Mouse (Mus musculus): ENCODE results near the gene Rcn3.
"Not testable (repeated sequence)": the region's sequence is repeated elsewhere in the genome, so short reads cannot be mapped to it uniquely, and the experiment has no call there.

Rcn3 gene

DNA sequence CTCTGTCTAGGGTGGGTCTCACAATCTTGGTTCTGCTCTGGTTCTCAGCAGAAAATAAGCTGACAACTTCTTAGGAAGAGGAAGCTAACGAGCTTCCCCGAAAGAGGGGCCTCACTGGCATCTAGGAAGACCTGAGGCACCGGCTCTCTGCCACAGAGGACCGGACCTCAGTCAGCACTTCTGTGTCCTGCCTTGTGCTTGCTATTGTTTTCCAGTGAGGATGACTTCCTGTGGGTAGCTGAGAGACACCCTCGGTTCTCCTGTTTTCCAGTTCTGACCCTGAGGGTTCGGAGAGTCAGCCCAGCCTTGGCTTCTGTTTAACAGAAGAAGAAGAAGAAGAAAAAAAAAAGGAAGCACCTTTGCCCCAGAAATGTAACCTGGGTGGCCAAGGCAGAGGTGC lies 5.5 kb upstream of the Rcn3 start:
- no peak for DNase-seq

DNA sequence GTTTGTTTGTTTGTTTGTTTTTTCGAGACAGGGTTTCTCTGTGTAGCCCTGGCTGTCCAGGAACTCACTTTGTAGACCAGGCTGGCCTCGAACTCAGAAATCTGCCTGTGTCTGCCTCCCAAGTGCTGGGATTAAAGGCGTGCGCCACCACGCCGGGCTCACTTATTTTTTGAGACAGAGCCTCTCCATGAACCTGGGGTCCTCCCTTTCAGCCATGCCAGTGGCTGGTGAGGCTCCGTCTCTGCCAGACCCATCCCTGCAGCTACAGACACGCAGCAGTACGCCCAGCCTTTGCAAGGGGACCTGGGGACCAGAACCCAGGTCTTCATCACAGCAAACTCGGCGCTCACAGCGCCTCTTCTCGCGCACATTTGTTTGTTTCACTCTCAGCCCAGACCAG lies 3.9 kb upstream of the Rcn3 start:
- DNase-seq = not testable (repeated sequence)

DNA sequence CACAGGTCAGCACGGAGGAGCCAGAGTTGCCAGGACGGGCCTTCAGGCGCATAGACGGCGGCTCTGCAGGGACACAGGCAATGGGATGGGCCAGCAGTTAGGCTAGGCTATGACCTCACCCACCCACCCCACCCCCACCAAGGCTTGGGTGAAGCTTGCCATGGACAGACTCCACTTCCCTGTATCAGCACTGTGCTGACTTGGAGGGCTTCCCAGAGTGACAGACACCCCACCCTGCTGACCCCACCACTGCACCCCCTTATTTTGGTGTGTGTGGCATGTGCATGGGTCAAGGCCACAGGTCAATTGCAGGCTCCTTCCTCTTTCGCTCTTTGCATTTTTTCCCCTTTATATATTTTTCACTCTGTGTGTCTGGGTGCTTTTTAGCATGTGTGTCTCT lies 3.3 kb upstream of the Rcn3 start:
- DNase-seq = no peak

DNA sequence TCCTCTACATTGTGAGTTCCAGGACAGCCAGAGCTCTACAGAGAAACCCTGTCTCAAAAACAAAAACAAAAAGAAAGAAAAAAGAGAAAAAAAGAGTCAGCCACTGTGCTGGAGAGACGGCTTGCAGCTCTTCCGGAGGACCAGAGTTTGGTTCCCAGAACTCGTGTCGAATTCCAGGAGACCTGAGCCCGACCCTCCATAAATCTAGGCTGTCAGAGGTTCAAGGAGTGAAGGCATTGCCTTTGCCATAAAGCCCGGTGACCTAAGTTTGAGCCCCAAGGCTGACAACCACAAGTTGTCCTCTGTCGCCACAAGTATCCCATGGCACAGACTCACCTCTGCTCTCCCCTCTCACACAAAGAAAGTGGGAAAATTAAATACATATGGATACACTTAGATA lies 2.1 kb upstream of the Rcn3 start:
- DNase-seq = no peak

DNA sequence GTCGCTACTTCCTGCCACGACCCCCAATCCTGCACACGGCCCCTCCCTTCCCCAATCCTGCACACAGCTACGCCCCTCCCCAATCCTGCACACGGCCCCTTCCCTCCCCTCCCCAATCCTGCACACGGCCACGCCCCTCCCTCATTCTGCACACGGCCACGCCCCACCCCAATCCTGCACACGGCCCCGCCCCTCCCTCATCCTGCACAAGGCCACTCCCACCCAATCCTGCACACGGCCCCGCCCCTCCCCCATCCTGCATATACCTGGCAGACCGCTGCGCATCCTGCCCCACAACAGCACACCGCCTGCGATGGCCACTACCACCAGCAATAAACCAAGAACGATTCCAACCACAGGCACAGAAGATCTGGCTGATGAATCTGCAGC lies 1.5 kb upstream of the Rcn3 start:
- no peak for DNase-seq

DNA sequence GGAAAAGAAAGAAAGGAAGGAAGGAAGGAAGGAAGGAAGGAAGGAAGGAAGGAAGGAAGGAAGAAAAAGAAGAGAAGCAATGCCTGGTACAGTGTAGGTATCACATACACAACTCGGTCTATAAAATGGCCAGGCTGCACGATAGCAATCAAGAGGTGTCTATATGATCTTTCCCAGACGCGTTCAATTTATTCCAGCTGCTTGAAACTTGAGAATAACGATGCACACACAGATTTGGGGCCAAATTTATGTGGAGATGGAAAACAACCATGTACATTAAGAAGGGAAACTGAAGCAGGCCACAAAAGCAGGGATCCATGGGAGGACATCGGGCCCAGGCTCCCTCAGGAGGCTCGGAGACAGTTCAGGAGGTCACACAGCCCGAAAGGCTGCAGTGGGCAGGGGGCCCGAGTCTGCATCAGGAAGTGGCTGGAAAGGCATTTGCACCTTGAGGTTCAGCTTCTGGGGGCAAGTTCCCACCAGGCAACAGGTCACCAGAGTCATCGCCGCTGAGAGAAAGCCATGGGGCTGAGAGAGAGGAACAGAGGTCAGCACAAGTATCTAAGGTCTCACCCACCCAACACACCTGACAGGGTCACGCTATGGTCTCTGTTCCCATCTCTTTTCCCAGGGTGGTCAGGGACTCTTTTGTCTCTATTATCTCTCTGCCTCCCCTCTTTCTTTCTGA lies 951 bp upstream of the Rcn3 start:
- no peak for DNase-seq

DNA sequence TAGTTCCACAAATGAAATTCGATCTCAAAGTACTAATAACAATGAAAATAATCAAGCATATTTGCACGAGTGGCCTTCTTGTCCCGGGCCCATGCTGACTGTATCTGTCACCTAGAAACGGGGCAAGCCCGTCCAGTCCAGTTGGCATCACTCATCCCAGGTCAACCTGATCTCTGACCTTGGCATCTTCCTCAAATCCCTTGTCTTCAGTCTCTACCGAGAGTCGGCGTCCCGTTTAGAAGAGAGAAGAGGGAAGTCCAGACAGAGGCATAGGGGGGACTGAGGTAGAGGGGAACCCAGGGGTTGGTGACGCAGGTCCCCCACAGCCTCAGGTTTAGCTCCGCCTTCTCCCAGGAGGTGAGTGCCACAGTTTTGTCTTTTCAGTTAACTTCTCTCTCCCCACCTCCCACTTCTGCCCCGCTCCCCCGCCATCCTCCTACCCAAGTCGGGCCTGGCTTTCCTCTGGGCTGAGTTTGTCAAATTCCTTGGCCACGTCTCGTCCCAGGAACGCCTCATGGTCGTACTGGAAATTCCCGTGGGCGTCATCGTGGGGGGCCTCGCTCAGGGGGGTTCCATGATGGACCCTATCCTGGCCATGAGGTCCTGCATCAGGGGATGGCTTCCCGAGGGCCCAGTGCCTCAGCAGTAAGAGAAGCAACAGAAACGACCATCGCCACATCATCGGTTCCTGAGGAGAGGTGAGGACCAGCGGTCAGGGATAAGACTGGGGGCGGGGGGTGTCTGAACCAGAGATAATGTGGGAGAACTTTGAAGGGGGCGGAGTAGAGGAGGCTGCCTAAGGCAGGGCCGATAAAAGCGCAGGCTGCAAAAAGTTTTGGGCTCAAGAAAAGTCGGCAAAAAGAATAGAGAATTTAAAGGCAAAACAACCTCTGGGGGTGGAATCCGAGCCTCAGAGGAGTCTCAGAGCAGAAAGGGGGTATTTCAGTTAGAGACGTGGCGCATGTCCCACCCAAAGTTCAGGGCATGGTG lies 725 bp downstream of the Rcn3 start:
- no peak for DNase-seq

DNA sequence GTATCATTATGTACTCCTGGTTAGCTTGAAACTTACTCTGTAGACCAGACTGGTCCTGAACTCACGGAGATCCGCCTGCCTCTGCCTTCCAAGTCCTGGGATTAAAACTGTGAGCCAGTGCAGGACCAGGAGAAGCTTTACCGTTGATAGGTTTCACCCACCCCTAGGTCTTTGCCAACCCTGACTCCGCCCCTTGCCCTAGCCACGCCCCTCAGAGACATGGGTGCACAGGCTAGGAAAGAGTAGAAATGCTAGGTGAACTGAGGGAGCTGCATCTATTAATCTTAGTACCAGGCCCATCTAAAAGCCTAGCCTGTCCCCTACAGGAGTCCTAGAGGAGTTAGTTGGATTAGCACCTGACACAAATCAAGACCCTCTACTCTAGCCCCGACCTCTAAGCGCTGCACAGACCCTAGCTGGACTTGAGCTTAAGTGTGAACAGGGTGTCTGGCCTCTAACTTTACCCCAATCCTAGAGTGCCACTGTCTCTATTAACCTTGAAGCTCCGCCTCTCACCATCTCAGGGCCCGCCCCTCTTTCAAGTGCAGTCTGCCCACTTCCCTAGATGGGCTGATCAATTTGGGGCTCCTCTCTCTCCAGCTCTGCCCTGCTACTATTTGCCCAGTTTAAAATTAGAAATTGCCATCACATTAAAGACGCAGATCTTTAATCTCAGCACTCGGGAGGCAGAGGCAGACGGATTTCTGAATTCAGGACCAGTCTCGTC lies 1.6 kb downstream of the Rcn3 start:
- no peak for DNase-seq

DNA sequence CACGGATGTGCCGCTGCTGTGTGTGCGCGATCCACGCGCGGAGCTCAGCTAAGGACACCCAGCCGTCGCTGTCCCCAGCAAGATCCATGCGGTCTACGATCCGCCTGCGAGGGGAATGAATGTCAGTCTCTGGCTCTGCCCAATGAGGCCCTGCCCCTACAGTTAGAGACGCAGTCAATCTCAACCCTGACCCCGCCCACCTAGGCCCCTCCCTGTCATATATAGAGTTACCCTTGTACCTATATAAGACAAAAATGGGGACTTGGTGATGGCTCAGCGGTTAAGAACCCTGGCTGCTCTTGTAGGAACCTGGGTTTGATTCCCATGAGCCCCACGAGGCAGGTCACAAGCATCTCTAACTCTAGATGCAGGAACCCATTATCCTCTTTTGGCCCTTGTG lies 3.4 kb downstream of the Rcn3 start:
- DNase-seq = no peak

DNA sequence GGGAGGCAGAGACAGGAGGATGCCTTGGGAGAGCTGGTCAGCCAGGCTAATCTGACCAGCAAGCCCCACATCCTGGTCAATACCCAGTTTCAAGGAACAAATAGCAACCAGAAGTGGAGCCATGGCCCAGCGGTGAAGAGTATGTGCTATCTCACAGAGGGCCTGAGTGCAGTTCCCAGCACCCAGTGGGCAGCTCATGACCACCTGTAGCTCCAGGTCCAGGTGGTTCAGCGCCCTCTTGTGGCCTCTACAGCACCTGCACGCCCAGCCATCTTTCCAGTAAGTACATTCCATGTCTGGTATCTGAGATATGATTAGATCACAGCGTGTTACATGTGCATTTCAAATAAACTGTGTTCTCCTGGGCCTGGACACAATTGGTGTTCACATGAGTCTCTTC lies 5.9 kb downstream of the Rcn3 start:
- no peak for DNase-seq

DNA sequence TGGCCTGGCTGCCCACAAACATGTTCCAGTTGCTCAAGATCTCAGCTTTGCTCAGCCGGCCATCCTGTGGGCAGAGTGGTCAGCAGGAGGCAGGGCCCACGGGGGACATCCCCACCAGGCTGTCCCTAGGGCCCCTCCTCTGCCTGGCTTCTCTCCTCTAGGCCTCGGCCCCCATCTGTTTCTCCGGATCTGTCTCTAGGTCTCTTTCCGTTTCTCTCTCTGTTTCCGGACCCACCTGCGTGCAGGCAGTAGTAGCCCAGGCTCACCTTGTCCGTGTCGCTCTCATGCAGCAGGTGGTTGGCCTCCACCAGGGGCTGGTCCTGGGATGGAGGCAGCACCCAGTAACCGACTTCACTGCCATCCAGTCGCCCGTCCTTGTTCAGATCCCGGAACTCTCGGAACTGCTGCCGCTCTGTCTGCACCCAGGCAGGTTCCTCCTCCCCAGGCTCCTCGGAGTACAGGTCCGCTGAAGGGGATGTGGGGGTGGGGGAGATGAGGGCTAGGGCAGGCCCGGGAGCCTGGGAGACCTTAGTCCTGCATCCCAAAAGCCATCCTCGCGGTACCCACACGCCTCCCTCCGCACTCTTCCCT lies 8.6 kb downstream of the Rcn3 start:
- DNase-seq = no peak

DNA sequence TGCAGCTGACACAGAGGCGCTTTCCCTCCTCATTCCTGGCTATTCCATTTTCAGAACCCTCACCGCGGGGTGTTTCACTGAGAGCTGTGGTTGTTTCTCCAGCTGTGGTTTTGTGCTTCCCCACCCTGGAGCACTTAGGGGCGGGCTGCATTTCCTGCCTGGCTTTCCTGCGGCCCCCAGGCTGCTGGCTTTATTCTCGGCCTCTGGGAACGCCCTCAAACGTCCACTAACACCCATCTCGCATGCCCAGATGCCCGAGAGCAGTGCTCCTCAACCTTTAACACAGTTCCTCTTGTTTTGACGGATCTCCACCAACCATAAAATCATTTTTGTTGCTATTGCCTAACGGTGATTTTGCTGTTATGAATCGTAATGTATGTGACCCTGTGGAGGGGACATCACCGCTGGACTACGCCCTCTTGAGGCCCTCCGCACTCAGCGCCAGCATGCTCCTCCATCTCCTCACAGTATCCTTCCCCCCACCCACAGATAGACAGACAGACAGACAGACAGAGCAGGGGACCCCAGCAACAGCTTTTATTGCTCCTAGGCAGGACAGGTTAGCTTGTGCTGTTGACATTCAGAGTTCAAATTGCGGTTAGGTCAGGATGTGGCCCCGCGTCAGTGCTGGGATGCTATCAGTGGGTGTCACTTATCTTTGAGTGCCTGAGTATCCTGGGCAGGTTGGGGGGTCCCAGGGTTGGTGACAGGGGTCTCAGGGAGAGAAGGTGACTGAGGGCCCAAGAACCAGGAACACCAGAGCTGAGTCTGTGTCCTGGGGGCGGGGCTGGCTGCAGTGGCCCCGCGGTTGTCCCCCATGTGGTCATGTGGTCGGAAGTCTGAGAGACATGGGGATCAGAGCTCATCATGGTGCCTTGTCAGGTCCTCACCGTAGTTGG lies 9.4 kb downstream of the Rcn3 start:
- peak; percentile 62 for DNase-seq

DNA sequence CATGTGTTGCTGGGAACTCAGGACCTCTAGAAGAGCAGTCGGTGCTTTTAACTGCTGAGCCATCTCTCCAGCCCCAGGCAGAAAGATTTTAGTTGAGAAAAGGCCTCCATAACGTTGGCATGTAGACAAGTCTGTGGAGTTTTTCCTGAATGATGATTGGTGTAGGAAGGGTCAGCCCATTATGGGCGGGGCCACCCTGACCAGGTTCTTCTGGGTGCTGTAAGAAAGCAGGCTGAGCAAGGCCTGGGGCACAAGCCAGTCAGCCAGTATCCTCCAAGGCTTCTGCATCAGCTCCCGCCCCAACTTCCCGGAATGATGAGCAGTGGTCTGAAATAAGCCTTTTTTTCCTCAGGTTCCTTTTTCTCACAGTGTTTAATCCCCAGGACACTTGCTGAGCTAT lies 11.0 kb downstream of the Rcn3 start:
- no peak for DNase-seq

DNA sequence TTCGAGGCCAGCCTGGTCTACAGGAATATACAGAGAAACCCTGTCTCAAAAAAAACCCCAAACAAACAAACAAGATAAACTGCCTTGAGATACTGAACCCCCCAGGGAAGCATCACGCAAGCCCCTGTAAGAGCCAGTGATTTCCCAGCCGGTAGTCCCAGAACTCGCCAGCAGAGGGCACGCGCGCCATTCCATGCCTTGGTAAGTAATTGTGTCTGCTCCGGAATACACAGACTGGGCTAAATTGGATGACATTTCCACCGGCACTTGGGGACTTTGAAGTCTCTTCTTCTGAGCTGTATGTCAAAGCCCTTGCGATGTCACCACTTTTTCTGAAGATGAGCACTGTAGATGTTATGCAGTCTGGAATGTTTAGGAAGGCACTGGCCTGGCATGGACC lies 12.2 kb downstream of the Rcn3 start:
- peak; percentile 96 for DNase-seq

DNA sequence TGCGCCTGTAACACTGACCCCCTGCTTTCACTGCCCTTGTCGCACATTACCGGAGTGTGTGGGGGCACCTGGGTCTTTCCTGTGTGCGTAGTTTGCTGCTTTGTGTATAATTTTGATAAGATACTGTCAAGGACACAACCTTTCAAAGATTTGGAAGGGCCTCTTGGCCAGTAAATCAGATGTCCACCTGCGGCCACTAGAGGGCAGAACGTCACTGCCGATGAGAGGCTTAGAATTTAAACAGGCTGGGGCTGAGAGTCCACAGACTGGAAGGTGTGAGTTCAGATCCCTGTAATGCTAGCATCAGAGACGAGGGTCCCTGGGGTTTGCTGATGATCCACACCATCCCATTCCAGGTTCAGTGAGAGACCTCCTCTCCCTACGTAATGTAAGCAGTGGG lies 13.5 kb downstream of the Rcn3 start:
- DNase-seq = peak; percentile 87

DNA sequence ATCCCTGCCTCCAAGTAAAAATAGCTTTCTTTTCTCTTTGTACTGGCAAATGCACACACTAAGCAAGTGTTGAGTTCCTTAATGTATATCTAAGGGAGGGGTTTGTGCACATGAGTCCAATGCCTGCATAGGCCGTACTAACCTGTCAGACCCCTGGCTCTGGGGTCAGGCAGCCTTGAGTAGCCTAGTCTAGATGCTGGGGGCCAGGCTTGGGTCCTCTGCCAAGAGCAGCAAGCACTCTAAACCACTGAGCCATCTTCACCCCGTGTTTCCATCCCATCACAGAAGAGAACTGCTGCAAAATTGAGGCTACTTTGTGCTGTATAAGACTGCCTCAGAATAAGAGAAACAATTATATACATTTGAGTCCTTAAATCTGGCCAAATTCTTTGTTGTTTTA lies 14.2 kb downstream of the Rcn3 start:
- DNase-seq = no peak

DNA sequence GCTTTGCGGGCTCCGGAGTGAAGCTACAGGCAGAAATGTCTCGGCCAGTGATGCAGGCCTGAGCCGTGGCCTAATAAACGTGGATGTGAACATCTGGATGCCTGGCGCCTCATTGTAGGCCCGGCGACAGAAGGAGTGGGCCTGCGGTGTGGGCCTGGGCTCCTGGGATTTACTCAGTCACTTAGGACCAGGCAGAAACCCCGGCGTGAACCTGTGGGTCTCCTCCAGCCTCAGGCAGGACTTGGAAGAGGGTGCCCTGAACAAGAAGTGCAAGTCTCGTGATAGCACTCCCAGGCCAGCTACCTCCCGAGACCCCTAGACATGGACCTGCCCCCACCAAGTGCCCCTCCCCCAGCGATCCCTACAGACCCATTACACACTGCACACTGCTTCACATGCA lies 14.7 kb downstream of the Rcn3 start:
- DNase-seq = no peak

DNA sequence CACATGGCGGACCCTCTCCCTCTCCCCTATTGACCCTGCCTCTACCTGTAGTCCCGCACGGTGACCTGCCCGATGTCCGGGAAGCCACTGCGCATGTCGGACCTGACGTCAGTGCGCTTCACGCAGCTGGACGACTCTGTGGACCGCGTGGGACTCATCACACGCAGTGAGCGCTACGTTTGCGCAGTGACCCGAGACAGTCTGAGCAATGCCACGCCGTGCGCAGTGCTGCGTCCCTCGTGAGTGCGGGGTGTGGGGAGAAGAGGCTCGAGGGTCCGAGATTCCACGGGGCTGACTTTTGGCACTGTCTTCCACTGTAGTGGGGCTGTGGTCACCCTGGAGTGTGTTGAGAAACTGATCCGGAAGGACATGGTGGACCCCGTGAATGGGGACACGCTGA lies 15.5 kb downstream of the Rcn3 start:
- DNase-seq = no peak

DNA sequence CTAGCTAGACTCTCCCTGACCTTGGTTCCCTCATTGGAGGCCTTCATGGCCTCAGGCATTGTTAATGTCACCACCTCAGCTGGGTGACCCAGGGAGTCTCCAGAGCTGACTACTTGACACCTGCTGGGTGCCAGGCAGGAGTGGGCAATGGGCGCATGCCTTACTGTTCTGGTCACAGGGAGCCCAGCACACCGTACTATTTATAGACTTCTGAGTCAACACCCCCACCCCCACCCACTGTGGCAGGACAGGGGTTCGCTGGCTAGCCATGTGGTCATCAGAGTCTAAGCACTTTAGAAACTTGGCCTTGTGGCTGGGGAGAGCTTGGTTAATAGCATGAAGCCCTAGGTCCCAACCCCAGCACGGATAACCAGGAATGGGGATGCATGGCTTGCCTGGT lies 16.6 kb downstream of the Rcn3 start:
- DNase-seq = no peak

DNA sequence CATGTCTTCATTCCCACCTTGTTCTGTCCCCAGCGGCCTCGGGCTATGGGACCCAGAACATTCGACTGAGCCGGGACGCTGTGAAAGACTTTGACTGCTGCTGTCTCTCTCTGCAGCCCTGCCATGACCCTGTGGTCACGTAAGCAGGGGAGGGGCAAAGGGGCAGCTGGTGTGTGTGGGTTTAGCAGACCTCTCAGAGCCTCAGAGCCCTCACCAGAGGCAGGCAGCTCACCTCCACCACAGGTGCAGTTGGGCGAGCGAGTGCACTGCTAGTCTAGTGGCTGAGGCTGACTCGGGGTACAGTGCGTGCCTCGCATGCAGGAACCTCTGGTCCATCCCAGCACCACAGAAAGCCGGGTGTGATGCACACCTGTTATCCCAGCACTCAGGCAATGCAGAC lies 18.1 kb downstream of the Rcn3 start:
- no peak for DNase-seq

DNA sequence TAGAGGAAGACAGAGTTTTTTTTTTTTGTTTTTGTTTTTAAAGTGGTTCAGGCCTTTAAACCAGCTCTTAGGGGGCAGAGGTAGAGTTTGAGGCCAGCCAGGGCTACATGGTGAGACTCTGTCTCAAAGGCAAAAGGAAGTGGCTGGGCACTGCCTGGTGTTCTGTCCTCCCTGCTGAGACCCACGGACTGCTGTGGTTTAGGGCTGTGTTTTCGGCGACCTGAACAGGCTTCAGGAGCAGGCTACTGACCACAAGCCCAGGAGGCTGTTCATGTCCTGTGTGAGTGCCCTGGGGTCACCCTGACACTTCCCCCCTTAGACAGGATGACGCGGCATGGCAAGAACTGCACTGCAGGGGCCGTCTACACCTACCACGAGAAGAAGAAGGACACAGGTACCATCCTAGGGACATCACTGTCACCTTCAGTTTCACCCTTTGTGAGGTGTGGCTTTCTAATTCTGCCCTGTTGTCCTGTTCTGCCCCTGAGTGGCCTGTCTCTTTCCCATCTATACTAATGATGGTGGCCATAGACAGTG lies 18.8 kb downstream of the Rcn3 start:
- no peak for DNase-seq

DNA sequence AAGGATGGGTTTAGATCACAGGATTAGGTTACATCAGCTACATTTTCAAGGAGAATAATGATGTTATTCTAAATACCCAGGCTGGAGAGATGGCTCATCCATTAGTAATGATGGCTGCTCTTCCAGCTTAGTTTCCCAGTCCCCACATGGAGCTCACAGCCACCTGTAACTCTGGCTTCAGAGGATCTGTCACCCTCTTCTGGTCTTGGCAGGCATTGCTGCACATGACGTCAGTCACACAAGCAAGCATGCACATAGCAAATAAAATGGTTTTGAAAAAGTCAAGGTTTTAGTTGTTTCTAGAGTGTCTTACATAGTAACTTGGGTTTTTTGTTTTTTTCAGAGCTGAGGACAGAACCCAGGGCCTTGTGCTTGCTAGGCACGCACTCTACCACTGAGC lies 19.8 kb downstream of the Rcn3 start:
- DNase-seq = no peak
